9 mouse cellular contexts compared by ENCODE assay signal in genomic region chr9:15045740-15046139, GRCm38 (mm10). TPM values are rescaled to one million over a fixed set of nuclear protein-coding genes. Genes with fewer than 3 reads are reported as not detected.
DNase-seq lines count a peak whose midpoint lies in the region; ATAC-seq and TF ChIP-seq lines count a peak whose summit lies in the region.
"Had no signal": no experiment of that assay in that cellular context is flagged by ENCODE, and none has a peak within 500 bp of the region (broad histone marks: within the 10 kb centered on the region; RNA-seq: fewer than 3 reads in every experiment).

No protein-coding gene starts in this region.

- peak overlapping the region; percentile 90 for H3K4me3 ChIP-seq in heart, embryonic 13.5 days
- H3K4me3 ChIP-seq in MEL (ENCODE audit: control insufficient read depth in 1 of 2, insufficient read depth in 1 of 2, low read depth in 2 of 2, low read length in 2 of 2): peak overlapping the region; percentile 60 to 65; a peak in 3 of 4 replicates
- peak overlapping the region; percentile 75 for H3K4me3 ChIP-seq in hindbrain, embryonic 13.5 days
- H3K4me3 ChIP-seq in midbrain, embryonic 11.5 days (ENCODE audit: low read depth, low read length): peak overlapping the region; percentile 85

- H3K27me3 ChIP-seq in heart, embryonic 13.5 days (replicated peaks): no peaks in the 10 kb centered on the region; the same call in 1 of the 2 replicates
- H3K27me3 ChIP-seq in MEL (ENCODE audit: control insufficient read depth in 1 of 2, insufficient read depth in 2 of 2, low read length in 2 of 2): no peaks in the 10 kb centered on the region
- no peaks in the 10 kb centered on the region for H3K27me3 ChIP-seq in hindbrain, embryonic 13.5 days
- no peaks in the 10 kb centered on the region for H3K27me3 ChIP-seq in midbrain, embryonic 11.5 days (ENCODE audit: control insufficient read depth, insufficient read depth, low read length)

- peak overlapping the region; percentile 90 for H3K9ac ChIP-seq in heart, embryonic 13.5 days
- H3K9ac ChIP-seq in MEL (ENCODE audit: control insufficient read depth, low read depth, low read length, poor library complexity, severe bottlenecking): no peak overlapping the region
- peak overlapping the region; percentile 93 for H3K9ac ChIP-seq in hindbrain, embryonic 13.5 days
- H3K9ac ChIP-seq in midbrain, embryonic 11.5 days (ENCODE audit: low read length): peak overlapping the region; percentile 89

- H3K36me3 ChIP-seq in heart, embryonic 13.5 days: no peaks in the 10 kb centered on the region
- H3K36me3 ChIP-seq in MEL (ENCODE audit: control insufficient read depth in 1 of 2, insufficient read depth in 2 of 2, low read length in 2 of 2): no peaks in the 10 kb centered on the region
- H3K36me3 ChIP-seq in hindbrain, embryonic 13.5 days: peaks cover 8% of the 10 kb centered on the region; the same call in 1 of the 2 replicates
- H3K36me3 ChIP-seq in midbrain, embryonic 11.5 days (ENCODE audit: control insufficient read depth, insufficient read depth, low read length): no peaks in the 10 kb centered on the region
- H3K36me3 ChIP-seq: G1E had no signal

- DNase-seq in heart, adult 9 months (ENCODE audit: low spot score in 2 of 2): no peak
- DNase-seq in MEL (ENCODE audit: low read depth, low spot score): no peak
- DNase-seq in midbrain, embryonic 11.5 days (ENCODE audit: low spot score, missing footprints): no peak
- no peak for DNase-seq in layer of hippocampus, postnatal 25 days (ENCODE audit: extremely low spot score in 1 of 2, low spot score in 1 of 2)
- no peak for DNase-seq in gastrocnemius, adult 8-10 months (ENCODE audit: low spot score in 2 of 2)
- no peak for DNase-seq in left cerebral cortex, adult 18-20 months (ENCODE audit: low spot score in 2 of 2)

- H3K4me1 ChIP-seq in heart, embryonic 13.5 days: peaks cover 20% of the 10 kb centered on the region
- H3K4me1 ChIP-seq in MEL (ENCODE audit: control insufficient read depth in 1 of 2, insufficient read depth in 2 of 2, low read length in 2 of 2): no peaks in the 10 kb centered on the region
- H3K4me1 ChIP-seq in hindbrain, embryonic 13.5 days (replicated peaks): peaks cover 44% of the 10 kb centered on the region
- H3K4me1 ChIP-seq in midbrain, embryonic 11.5 days (ENCODE audit: control insufficient read depth, insufficient read depth, low read length): peaks cover 16% of the 10 kb centered on the region

- 37% methylated on average over 10 of the region's 10 CpGs for WGBS in heart, embryonic 13.5 days
- WGBS in hindbrain, embryonic 13.5 days: 44% methylated on average over 10 of the region's 10 CpGs
- WGBS in midbrain, embryonic 11.5 days: 46% methylated on average over 10 of the region's 10 CpGs

- no peak for TF ChIP-seq RAD21 in MEL (IDR thresholded peaks at IDR 0.05; ENCODE audit: low read depth, low read length)

- H3K4me2 ChIP-seq in heart, embryonic 13.5 days: peak overlapping the region; percentile 83
- peak overlapping the region; percentile 76 for H3K4me2 ChIP-seq in hindbrain, embryonic 13.5 days
- peak overlapping the region; percentile 55 for H3K4me2 ChIP-seq in midbrain, embryonic 11.5 days

- peak overlapping the region; percentile 65 for H3K27ac ChIP-seq in heart, embryonic 13.5 days (replicated peaks)
- H3K27ac ChIP-seq in MEL (ENCODE audit: control insufficient read depth, low read depth, low read length): no peak overlapping the region
- peak overlapping the region; percentile 96 for H3K27ac ChIP-seq in hindbrain, embryonic 13.5 days
- H3K27ac ChIP-seq in midbrain, embryonic 11.5 days (ENCODE audit: low read depth, low read length): peak overlapping the region; percentile 76

- TF ChIP-seq CTCF in MEL (IDR thresholded peaks at IDR 0.05 in 2 of 3, conservative IDR thresholded peaks at IDR 0.05 in 1 of 3; ENCODE audit: control insufficient read depth in 1 of 3, insufficient read depth in 1 of 3, low read depth in 2 of 3, low read length in 3 of 3, poor library complexity in 1 of 3, severe bottlenecking in 1 of 3): no peak

- no peaks in the 10 kb centered on the region for H3K79me2 ChIP-seq in MEL (ENCODE audit: control insufficient read depth, insufficient read depth, low read length, poor library complexity)

- H3K9me3 ChIP-seq in heart, embryonic 13.5 days: no peaks in the 10 kb centered on the region
- H3K9me3 ChIP-seq in MEL (replicated peaks; ENCODE audit: insufficient read depth, low read length): no peaks in the 10 kb centered on the region
- H3K9me3 ChIP-seq in hindbrain, embryonic 13.5 days: no peaks in the 10 kb centered on the region
- no peaks in the 10 kb centered on the region for H3K9me3 ChIP-seq in midbrain, embryonic 11.5 days (ENCODE audit: control insufficient read depth, low read length)
- H3K9me3 ChIP-seq: G1E had no signal

- TF ChIP-seq EP300 in MEL (IDR thresholded peaks at IDR 0.05; ENCODE audit: low read depth in 1 of 2, low read length in 2 of 2): no peak

- no peak for ATAC-seq in heart, embryonic 13.5 days (ENCODE audit: extremely low read depth, insufficient number of reproducible peaks, low FRiP score, low TSS enrichment)
- peak; percentile 15; the same call in 1 of the 2 replicates for ATAC-seq in hindbrain, embryonic 13.5 days (ENCODE audit: low FRiP score)
- peak; percentile 14; the same call in 1 of the 2 replicates for ATAC-seq in midbrain, embryonic 11.5 days (ENCODE audit: low FRiP score)

- TF ChIP-seq POLR2A in MEL (IDR thresholded peaks at IDR 0.05; ENCODE audit: control insufficient read depth in 1 of 2, insufficient read depth in 1 of 2, low read depth in 1 of 2, low read length in 2 of 2, poor library complexity in 1 of 2): no peak

TF ChIP-seq in MEL, 35 proteins besides CTCF, POLR2A, EP300 and RAD21:
- peak in 1 of 2 experiments; percentile 13; a peak in 1 of 4 replicates for TF ChIP-seq USF2 (IDR thresholded peaks at IDR 0.05; ENCODE audit: borderline replicate concordance in 1 of 2, insufficient read depth in 1 of 2, low read depth in 1 of 2, low read length in 2 of 2)
- no peak for TF ChIP-seq ZC3H11A (IDR thresholded peaks at IDR 0.05; ENCODE audit: low read depth, low read length)
- TF ChIP-seq NELFE (IDR thresholded peaks at IDR 0.05; ENCODE audit: low read depth, low read length): no peak
- no peak for TF ChIP-seq E2F4 (IDR thresholded peaks at IDR 0.05; ENCODE audit: borderline replicate concordance, low read depth, low read length)
TF ChIP-seq in MEL: peak in this region for 1.

RNA-seq across cellular contexts. Expression of gene Panx1, which starts 0.5 kb away (rescaled TPM):
- polyA plus RNA-seq in heart, embryonic 13.5 days (2015; fragmentation: Nextera tagmentation; extraction: Ambion mirVana): 21.7 and 24.7 TPM in 2 replicates
- total RNA-seq in MEL (2012; rRNA removed): 10.6 and 12.5 TPM in 2 replicates
- 10 to 100 TPM in 1 of 2 experiments, not detected in 1; 20.3 TPM for polyA plus RNA-seq in MEL (2012; ENCODE audit: insufficient read depth in 1 of 2, insufficient read length in 2 of 2, low read depth in 1 of 2, low replicate concordance in 2 of 2, missing spikeins in 1 of 2)
- polyA plus RNA-seq in hindbrain, embryonic 13.5 days (2015; fragmentation: Nextera tagmentation; extraction: Ambion mirVana): 148 and 152 TPM in 2 replicates
- polyA plus RNA-seq in midbrain, embryonic 11.5 days (2014; fragmentation: Nextera tagmentation; extraction: Ambion mirVana): 119 and 129 TPM in 2 replicates
- total RNA-seq in layer of hippocampus, postnatal 25 days (2021): 10 to 100 TPM; 35.4 to 41.6 TPM
- total RNA-seq in gastrocnemius, adult 8-10 months (2022): 10 to 100 TPM; 26.9 to 36.7 (median 27.8) TPM
- 10 to 100 TPM; 26.4 to 28.6 TPM for total RNA-seq in left cerebral cortex, adult 18-20 months (2021)
- polyA plus RNA-seq: G1E had no signal
